Mouse (Mus musculus) thymus, adult 2 months (tissue): ENCODE measurements around the gene Ahnak. TPM values are rescaled to one million over a fixed set of nuclear protein-coding genes. Genes with fewer than 3 reads are reported as not detected.

Experiments
- DNase-seq: peaks from one replicate; pipeline ENCODE4 v3.0.0; 2021
- H3K27ac ChIP-seq: fragments of 200-500 bp; 2 replicates; pipeline ENCODE4 v1.5.1; 2012; ENCODE audit warnings: low read length, control low read depth; ENCODE audit not compliant: control insufficient read depth, insufficient read depth
- H3K27me3 ChIP-seq: fragments of 200-500 bp; 2 replicates; pipeline ENCODE4 v1.6.1; 2012; ENCODE audit warnings: mild to moderate bottlenecking, low read length, moderate library complexity, mixed read lengths; ENCODE audit not compliant: control insufficient read depth, insufficient read depth
- H3K36me3 ChIP-seq: fragments of 200-500 bp; 2 replicates; pipeline ENCODE4 v1.6.1; 2012; ENCODE audit warnings: mild to moderate bottlenecking, low read length, moderate library complexity; ENCODE audit not compliant: control insufficient read depth, insufficient read depth
- H3K4me1 ChIP-seq: fragments of 200-500 bp; replicated peaks from 2 replicates; pipeline ENCODE4 v1.6.1; 2012; ENCODE audit warnings: low read length; ENCODE audit not compliant: control insufficient read depth, insufficient read depth
- H3K4me3 ChIP-seq: fragments of 200-500 bp; 2 replicates; pipeline ENCODE4 v1.5.1; 2012; ENCODE audit warnings: mild to moderate bottlenecking, low read length, control low read depth, moderate library complexity; ENCODE audit not compliant: control insufficient read depth, insufficient read depth
- CTCF ChIP-seq: fragments of 200-500 bp; IDR thresholded peaks from 2 replicates; pipeline ENCODE4 v1.5.1; 2012; ENCODE audit warnings: mild to moderate bottlenecking, control low read depth, low read length, moderate library complexity, borderline replicate concordance; ENCODE audit not compliant: control insufficient read depth, poor library complexity, insufficient read depth; ENCODE audit errors: extremely low read depth
- POLR2A ChIP-seq: fragments of 200-500 bp; IDR thresholded peaks from 2 replicates; pipeline ENCODE4 v1.6.1; 2012; ENCODE audit warnings: mild to moderate bottlenecking, low read length, control low read depth, moderate library complexity; ENCODE audit not compliant: control insufficient read depth, poor library complexity, insufficient read depth; ENCODE audit errors: extremely low read depth
- WGBS: fragments of 180-500 bp; shearing (Covaris S2); methylation state at CpG from one replicate; pipeline ENCODE4 v1.1.7; 2018; 5-methylcytosine and 5-hydroxymethylcytosine counted together
- polyA plus RNA-seq: library from polyadenylated mRNA; depleted of rRNA; stranded (reverse); fragments of >200 nt; gene quantifications from 2 replicates; pipeline ENCODE4 v1.2.3, GENCODE M21; 2012

Gene Ahnak
- polyA plus RNA-seq, 1 experiment: 7.9 TPM

DNA sequence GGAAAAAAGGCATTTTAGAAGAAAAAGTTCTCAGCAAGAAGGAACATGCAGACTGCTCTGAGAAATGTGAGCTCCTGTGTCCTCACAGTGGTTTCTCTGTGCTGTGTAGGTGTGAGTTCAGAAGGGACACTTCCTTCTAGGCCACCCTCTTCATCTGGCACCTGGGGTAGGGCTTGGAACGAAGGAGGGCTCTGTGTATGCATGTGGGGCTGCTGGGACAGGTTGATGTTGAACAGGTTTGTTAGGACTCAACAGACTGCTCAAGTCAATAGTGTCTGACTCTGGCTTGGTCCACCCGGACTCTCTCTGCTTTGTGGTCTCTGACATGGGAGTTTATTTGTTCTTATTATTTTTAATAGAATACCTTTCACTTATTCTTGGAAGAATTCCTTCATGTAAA is 81.2 kb downstream of the Ahnak start:
- no peak for DNase-seq
- H3K4me1 ChIP-seq: peaks cover 47% of the 10 kb centered on the region
- H3K27ac ChIP-seq: no peak overlapping the region

DNA sequence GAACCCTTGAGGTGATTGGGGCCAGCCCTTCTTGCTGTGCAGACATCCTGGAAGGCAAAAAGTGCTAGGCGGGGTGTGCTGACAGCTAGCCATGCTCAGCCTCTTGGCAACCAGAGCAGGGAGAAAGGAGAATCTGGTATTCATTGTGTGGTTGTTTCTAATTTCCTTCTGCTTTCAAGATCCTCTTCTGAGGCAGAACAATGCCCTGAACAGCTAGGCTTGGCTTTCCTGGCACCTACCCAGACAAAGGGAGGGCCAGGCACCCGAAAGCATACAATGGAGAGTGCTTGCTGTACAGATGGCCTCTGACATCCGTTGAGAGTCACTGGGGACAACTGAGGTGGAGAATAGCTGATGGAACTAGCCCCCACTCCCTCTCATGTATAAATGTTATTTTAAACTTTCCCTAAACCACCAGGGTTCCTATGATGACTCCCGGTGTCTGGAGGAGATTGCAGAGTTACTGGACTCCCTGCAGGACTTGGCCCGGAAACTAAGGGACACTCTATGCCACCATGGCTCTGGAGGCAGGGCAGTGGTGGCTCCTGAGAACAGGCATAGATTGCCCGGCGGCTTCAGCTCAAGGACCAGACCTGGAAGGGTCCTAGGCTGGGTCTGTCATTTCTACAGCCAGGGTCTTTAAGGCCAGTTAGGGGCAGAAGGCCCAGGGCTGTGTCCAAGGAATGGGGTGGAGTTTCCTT is 82.5 kb downstream of the Ahnak start:
- WGBS: 49% methylated on average over 7 of the region's 7 CpGs
- H3K4me3 ChIP-seq: no peak overlapping the region
- no peaks in the 10 kb centered on the region for H3K36me3 ChIP-seq
- H3K4me1 ChIP-seq: peaks cover 40% of the 10 kb centered on the region
- no peak for DNase-seq
- no peak overlapping the region; the same call in 1 of the 2 replicates for H3K27ac ChIP-seq
- H3K27me3 ChIP-seq: no peaks in the 10 kb centered on the region
- TF ChIP-seq POLR2A: no peak
- no peak for TF ChIP-seq CTCF

More for the DNA sequence above, 81.2 kb downstream of the Ahnak start:
- Histone ChIP-seq H3K27me3 (no peaks in the 10 kb centered on the region), H3K36me3 (no peaks in the 10 kb centered on the region), H3K4me3 (no peak overlapping the region)
- TF ChIP-seq CTCF: no peak
- TF ChIP-seq POLR2A: no peak
- 43% methylated on average over 2 of the region's 2 CpGs for WGBS

GRCm38 (mm10) chr19:9072157-9072530 is 83.1 kb downstream of the Ahnak start:
- Histone ChIP-seq H3K36me3 (no peaks in the 10 kb centered on the region), H3K27ac (no peak overlapping the region), H3K4me1 (peaks cover 38% of the 10 kb centered on the region), H3K4me3 (no peak overlapping the region), H3K27me3 (no peaks in the 10 kb centered on the region)
- TF ChIP-seq CTCF (no peak), POLR2A (no peak)
- WGBS: 84% methylated on average over 2 of the region's 2 CpGs
- no peak for DNase-seq

GRCm38 (mm10) chr19:9073776-9074411 is 84.8 kb downstream of the Ahnak start:
- no peak overlapping the region for H3K27ac ChIP-seq

DNA sequence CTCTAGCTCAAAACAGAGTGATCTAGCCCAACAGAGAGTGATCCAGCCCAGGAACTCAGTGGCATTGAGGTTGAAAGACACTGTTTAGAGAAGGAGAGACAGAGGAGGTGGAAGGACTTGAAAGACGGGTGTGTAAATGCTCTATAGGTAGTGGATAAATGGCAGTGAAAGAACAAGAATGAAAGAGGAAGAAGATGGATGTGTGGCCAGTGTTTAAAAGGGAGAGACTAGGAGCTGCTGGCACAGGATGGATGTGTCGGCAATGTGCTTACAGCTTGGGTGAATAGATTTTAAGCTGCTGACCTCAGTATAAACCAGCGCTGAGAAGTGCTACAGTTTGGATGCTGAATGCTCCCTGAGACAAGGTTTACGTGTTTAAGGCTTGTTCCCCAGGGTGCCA is 85.3 kb downstream of the Ahnak start:
- peaks cover 36% of the 10 kb centered on the region for H3K4me1 ChIP-seq
- 80% methylated on average over 4 of the region's 4 CpGs for WGBS
- TF ChIP-seq POLR2A (no peak), CTCF (no peak)
- no peak overlapping the region for H3K4me3 ChIP-seq
- H3K36me3 ChIP-seq: no peaks in the 10 kb centered on the region
- H3K27me3 ChIP-seq: no peaks in the 10 kb centered on the region
- no peak overlapping the region for H3K27ac ChIP-seq
- DNase-seq: no peak

More at GRCm38 (mm10) chr19:9073776-9074411, 84.8 kb downstream of the Ahnak start:
- H3K36me3 ChIP-seq: no peaks in the 10 kb centered on the region
- no peak for TF ChIP-seq CTCF
- TF ChIP-seq POLR2A: no peak
- DNase-seq: no peak
- H3K27me3 ChIP-seq: no peaks in the 10 kb centered on the region
- 71% methylated on average over 12 of the region's 12 CpGs for WGBS
- H3K4me3 ChIP-seq: no peak overlapping the region
- H3K4me1 ChIP-seq: peaks cover 35% of the 10 kb centered on the region

DNA sequence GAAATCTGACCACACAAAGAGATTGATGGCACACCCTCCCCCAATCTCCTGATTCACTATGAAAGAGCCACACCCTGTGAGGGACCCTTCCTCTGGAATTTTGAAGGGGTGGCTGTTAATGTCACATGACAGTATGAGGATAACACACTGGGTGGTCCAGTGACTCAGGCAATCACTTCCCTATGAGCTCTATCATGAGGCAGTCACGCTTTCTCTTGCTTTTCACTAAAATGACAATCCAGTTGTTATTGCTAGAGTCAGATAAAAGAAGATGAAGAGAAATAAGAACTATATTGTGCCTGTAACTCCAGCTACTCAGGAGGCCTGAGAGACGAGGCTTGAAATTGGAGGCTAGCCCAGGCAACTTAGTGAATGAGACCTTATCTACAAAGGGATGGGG is 86.5 kb downstream of the Ahnak start:
- DNase-seq: no peak
- Histone ChIP-seq H3K27ac (no peak overlapping the region), H3K36me3 (no peaks in the 10 kb centered on the region), H3K27me3 (no peaks in the 10 kb centered on the region), H3K4me1 (peaks cover 36% of the 10 kb centered on the region), H3K4me3 (no peak overlapping the region)
- no peak for TF ChIP-seq POLR2A
- TF ChIP-seq CTCF: no peak
- WGBS: 85% methylated on average over 2 of the region's 2 CpGs
